Mouse (Mus musculus): Measurements from ENCODE around the gene Tmeff2. TPM values are rescaled to one million over a fixed set of nuclear protein-coding genes. Genes with fewer than 3 reads are reported as not detected.

Gene Tmeff2
- total RNA-seq, 2 experiments from 2014 or later = 0.98 to 1.2 TPM

DNA sequence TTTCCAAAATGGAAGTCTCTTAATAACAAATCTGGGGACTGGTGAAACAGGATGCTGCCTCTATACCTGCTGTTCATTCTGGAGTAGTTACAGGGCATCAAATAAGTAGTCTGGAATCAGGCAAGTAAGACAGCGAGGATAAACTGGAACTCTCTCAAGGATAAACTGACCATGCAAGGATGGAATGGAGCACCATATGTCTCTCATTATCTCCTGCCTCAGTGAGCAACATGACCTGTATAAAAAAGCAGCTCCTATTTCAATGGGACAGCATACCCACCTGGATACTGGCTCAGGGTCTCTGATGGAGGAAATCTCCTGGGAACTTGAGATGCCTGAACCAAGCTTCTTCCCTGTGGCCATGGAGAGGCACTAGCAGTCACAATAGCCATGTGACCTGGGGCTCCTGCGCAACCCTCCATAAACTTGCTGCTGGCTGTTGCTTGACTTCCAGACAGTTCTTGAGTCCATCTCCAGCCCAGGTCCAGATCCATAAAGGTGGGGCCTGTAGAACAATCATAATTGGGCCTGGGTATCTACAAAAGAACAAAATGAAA, 200.7 kb downstream of the Tmeff2 start:
- no peak for DNase-seq (ENCODE audit: low spot score)

DNA sequence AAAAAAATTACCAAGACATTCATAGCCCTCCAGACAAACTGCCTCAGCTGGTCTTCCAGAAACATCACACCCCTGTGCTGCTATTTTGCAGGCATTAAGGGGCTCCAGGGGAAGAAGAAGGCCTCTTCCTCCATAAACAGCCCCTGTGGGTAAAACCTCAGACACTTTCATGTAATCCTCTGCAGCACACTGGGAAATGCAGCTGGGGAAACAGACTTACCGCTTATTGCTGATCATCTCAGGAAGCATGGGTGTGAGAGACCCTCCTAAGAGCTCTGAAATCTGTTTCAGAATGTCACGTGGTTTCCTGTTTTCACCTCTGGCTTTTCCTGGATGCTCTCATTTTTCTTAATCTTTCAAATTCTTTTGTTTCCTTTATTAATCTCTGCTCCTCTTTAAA, 204.3 kb downstream of the Tmeff2 start:
- DNase-seq (ENCODE audit: low spot score) = no peak

DNA sequence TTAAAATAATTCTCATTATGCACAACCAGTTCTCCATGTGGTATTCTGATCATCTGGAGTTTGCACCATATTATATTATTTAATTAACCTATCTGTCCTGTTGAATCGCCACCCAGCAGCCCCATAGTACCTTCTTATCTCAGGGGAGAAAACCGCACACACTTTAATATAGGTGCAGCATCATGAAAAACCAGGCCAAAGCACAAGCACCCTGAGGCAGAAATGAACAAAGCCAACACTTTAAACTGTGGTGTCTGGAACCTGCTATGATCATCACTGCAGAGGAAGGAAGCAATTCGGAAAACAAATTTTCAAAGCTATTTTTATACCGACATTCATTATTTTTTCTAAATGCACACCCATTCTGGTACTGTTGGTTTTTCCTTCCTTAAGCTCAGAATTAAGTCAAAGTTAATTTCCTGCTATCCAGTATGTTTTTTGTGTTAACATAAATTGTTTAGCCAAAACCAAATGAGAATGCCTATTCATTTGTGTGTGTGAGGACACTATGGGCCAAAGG, 206.0 kb downstream of the Tmeff2 start:
- no peak for DNase-seq (ENCODE audit: low spot score)

DNA sequence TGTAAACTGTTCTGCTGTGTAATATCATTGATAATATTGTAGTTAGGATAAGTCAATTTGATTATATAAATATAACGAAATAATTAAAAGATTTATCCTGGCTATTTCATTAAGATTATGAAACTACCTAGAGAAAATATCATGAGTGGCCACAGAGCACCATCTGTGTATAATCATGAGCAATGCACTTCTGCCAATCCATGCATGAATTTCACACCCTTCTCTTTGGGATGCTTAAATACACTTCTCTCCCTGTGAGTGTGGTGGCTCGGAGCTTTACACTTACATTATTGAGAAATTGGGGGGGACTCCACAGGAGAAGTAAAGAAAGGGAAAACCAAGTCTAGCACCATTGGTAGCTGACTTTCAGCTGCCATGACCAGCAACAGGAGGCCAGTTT, 206.9 kb downstream of the Tmeff2 start:
- DNase-seq (ENCODE audit: low spot score) = no peak

- DNase-seq (ENCODE audit: low spot score) = no peak
Observed at GRCm38 (mm10) chr1:51114721-51115120, 214.3 kb downstream of the Tmeff2 start.

DNA sequence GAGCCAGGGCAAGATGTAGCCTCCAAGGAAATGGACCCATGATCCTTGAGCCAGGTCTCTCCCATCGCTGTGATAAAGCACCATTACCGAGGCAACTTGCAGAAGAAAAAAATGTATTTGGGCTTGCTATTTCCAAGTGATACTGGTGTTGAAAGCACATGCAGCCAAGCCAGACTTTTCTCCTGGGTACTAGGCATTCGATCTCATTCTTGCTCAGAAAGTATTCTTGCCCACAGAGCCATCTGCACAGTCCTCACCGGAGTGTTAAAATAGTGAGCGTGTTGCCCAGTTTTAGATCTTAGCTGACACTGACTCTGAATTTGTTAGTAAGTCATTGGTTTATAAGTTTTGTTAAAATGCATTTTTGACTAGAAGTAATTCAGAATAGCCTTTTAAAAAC, 215.3 kb downstream of the Tmeff2 start:
- no peak for DNase-seq (ENCODE audit: low spot score)

- no peak for DNase-seq (ENCODE audit: low spot score)
Observed at GRCm38 (mm10) chr1:51117830-51118229, 217.4 kb downstream of the Tmeff2 start.

DNA sequence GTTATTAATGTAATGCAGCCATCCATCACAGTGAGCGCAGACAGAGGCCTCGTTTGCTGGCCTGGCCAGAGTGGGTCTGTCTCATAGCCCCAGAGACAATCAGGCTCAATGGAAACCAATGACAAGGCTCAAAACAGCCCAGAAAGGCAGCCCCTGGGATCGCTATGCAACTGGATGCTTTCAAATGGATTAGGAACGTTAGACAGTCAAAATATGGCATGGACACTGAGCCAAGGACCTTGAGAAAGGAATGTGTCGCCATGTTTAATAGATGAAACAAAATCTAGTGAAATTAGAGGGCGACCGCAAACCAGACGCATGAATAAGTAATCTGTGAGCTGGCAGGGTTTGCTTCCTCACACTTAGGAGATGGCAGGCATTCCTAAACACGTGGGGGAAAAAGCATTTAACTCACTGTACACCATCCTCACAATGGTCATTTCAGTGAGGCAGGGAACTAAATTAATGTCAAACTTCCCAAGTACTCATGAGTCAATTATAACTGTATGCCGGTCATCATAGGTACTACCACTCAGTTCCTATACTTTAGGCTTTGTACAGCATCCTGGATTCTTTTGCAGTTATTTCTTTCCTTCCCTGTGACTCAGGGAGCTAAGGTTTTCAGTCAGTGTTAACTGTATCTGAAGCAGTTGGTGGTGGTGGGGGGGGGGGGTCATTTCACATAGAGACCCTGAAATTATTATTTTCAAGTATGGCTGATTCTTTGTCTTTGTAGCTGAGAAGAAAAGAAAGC, 225.4 kb downstream of the Tmeff2 start:
- no peak for DNase-seq (ENCODE audit: low spot score)

- DNase-seq (ENCODE audit: low spot score) = no peak
Observed at GRCm38 (mm10) chr1:51126425-51126765, 225.9 kb downstream of the Tmeff2 start.

DNA sequence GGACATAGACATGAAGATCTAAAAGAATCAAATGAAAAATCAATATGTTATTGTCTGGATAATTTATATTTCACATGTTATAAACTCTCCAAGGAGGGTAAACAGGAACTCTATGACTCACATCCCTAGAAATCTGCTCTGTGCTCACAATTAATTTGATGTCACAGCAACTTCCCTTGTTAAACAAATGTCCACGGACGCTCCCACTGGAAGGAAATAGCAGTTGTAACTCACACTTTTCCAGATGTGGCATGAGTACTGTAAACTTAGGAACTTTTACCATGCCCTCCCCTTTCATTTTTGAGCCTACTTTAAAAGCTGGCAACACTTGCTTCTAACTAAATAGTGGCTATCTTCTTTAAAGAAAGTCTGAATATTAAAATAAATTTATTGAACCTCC, 236.3 kb downstream of the Tmeff2 start:
- DNase-seq (ENCODE audit: low spot score) = no peak

DNA sequence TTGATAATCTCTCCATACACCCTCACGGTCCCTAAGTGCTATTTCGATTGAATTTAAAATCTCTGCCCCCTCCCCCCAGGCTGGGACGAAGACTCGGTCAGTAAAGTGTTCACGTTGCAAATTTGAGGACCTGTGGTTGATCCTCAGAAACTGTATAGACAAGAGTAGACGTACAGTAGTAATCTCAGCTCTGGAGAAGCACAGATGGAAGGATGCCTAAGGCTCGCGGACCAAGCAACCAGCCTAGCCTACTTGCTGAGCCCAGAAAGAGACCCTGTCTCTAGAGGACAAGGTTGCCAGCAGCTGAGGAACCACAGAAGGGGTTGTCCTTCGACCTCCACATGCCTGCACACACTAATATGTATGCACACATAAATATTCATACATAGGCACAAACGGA, 239.2 kb downstream of the Tmeff2 start:
- DNase-seq (ENCODE audit: low spot score) = no peak

DNA sequence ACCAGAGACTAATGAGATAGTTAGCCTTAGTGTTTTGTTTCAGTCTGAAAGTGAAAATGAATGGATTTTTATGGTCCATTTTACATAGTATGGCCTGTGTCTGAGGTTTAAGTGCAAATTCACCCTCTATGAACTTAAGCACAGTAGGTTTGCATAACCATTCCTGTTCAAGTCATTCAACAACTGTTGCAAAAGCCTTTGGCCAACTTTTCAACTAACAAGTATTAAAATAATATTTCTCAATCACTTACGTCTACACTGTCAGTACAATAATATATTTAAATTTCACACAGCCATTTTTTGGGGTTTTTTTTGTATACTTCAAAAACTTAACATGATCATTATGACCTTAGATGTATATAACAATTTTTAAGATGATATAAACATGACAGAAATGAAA, 240.9 kb downstream of the Tmeff2 start:
- DNase-seq (ENCODE audit: low spot score) = no peak

- DNase-seq (ENCODE audit: low spot score) = no peak
Observed at GRCm38 (mm10) chr1:51142729-51143128, 242.3 kb downstream of the Tmeff2 start.

GRCm38 (mm10) chr1:51145693-51146092, 245.2 kb downstream of the Tmeff2 start:
- DNase-seq (ENCODE audit: low spot score) = no peak

DNA sequence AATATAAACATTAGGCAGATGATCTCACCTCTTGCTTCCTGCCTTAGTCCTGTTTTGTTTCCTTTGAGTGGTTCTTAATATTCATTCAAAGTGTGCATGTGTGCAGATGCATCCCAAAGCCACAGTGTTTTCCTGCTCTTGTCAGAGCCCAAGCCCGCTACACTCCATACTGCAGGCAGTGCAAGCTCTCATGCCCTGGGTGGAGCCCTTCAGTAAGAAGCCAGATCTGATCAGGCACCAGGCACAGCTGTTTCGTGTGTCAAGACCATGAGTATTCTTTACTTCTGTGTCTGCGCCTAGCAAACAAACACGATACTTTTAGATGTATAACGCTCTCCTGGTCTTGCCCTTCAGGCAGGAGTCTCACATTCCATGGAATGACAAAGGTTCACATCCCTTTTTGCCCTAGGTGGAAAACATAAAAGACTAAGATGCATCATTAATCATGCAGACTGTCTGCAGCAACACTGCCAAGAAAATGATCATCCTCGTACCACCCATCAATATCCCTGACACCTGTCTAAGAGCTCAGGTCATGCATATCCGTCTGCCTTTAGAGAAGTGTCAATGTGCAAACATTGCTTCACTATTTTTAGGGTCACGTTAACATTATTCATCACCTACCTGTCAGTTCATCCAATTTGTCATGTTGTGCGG, 248.2 kb downstream of the Tmeff2 start:
- DNase-seq (ENCODE audit: low spot score) = peak; percentile 7

GRCm38 (mm10) chr1:51149488-51149887, 249.0 kb downstream of the Tmeff2 start:
- no peak for DNase-seq (ENCODE audit: low spot score)

- no peak for DNase-seq (ENCODE audit: low spot score)
Observed at GRCm38 (mm10) chr1:51149890-51150289, 249.4 kb downstream of the Tmeff2 start.

DNA sequence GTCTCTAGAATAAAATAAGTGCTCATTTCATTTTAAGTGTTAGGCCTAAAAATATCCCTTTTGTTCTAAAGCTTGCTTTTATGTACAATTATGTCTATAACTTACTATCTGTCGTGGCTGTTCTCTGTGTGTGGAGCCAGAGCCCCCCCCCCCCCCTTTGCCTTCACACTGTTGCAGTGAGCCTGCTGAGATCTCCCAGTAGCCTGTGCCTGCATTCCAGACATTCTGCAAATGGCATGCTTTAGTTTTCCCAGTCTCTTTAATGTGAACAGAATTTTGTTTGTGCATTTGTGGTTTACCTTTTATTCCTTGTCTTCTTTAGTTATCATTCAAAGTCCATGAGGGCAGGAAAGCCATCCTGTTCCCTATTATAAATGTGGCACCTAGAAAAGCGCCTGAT, 251.6 kb downstream of the Tmeff2 start:
- DNase-seq (ENCODE audit: low spot score) = no peak

DNA sequence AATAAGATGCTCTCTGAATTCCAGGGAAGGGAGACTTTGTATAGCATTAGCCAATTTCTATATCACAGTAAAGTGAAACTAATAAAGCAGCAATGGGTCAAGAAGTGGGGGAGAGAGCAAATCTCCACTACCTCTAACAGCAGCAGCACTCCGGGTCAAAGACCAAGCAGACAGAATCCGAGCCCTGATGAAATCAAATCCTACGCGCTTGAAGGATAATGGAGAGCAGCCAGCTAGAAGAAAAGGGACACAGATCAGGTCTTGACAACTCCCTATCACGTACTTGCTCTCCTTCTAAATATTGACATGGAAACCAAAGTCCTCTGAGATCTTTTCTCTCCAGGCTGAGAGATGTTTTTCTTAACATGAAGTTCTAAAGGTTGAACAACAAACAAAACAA, 252.4 kb downstream of the Tmeff2 start:
- DNase-seq (ENCODE audit: low spot score) = peak; percentile 45

DNA sequence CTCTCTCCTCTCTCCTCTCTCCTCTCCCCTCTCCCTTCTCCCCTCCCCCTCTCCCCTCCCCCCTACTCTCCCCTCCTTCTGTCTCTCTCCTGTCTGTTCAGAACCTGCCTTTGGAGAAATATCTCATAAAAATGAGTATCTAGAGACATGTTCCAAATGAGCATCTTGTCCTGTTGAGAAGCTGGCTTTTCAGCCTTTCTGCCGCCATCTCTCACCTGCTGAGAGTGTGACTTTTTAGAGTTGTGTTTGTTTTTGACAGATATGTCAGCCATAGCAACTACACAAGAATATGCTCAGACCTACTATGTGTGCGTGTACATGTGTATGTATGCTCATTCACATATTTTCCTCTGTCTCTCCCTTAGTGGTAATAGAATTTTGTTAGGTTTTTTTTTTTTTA, 283.8 kb downstream of the Tmeff2 start:
- no peak for DNase-seq (ENCODE audit: low spot score)

- no peak for DNase-seq (ENCODE audit: low spot score)
Observed at GRCm38 (mm10) chr1:51189008-51189407, 288.6 kb downstream of the Tmeff2 start.

DNA sequence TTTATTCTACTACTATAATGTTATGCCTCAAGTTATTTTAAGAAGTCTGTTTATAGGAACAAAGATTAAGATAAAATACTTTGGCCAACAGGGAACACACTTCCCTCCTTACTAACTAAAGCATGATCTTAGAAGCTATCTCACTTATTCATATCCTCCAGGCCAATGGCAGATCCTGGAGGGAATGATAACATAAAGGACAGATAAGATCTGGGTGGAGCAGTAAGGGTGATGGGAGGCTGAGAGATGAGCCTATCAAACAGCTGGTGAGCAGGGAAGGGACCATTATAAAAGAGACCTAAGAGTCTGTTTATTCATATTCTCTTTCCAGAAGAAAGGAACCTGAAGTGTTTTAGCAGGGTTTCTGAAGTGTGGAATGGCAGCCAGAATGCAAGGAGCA, 290.8 kb downstream of the Tmeff2 start:
- DNase-seq (ENCODE audit: low spot score) = no peak

All from gastrocnemius, adult 18-20 months (tissue).